Mouse (Mus musculus): ENCODE measurements around the gene Cul7. TPM values are rescaled to one million over a fixed set of nuclear protein-coding genes. Genes with fewer than 3 reads are reported as not detected.
A peak's percentile ranks its signal among the peaks of the same experiment; 100 is the strongest.

Gene Cul7
- total and polyA plus RNA-seq, 2 experiments from 2014 or later, result 20.6 to 95.5 TPM

- Histone ChIP-seq H3K4me2 (ENCODE audit: low read depth, low read length) (peak overlapping the region; percentile 49), H3K9me3 (replicated peaks; ENCODE audit: control insufficient read depth, low read length) (no peaks in the 10 kb centered on the region), H3K4me3 (ENCODE audit: low read depth, low read length) (no peak overlapping the region), H3K27me3 (ENCODE audit: control insufficient read depth, insufficient read depth, low read length) (no peaks in the 10 kb centered on the region), H3K4me1 (ENCODE audit: control insufficient read depth, insufficient read depth) (peaks cover 69% of the 10 kb centered on the region), H3K36me3 (replicated peaks; ENCODE audit: control insufficient read depth, insufficient read depth, low read length) (no peaks in the 10 kb centered on the region), H3K9ac (replicated peaks; ENCODE audit: low read depth, low read length) (no peak overlapping the region), H3K27ac (ENCODE audit: low read depth) (peak overlapping the region; percentile 56)
- no peak; the same call in 1 of the 2 replicates for TF ChIP-seq EP300 (IDR thresholded peaks at IDR 0.05; ENCODE audit: low read depth)
- no peak for TF ChIP-seq CTCF (IDR thresholded peaks at IDR 0.05; ENCODE audit: low read depth)
- ATAC-seq (ENCODE audit: insufficient read depth, low read depth), result peak; percentile 16; the same call in 1 of the 2 replicates
- WGBS, result 8% methylated on average over 15 of the region's 15 CpGs
- DNase-seq (ENCODE audit: low spot score), result peak; percentile 69
Measured at GRCm38 (mm10) chr17:46621324-46621723, 28.8 kb upstream of the Cul7 start.

GRCm38 (mm10) chr17:46622269-46622668 lies 27.9 kb upstream of the Cul7 start:
- H3K27ac ChIP-seq (ENCODE audit: low read depth), result peak overlapping the region; percentile 56
- no peak overlapping the region for H3K4me2 ChIP-seq (ENCODE audit: low read depth, low read length)
- no peak for DNase-seq (ENCODE audit: low spot score)
- peaks cover 64% of the 10 kb centered on the region for H3K4me1 ChIP-seq (ENCODE audit: control insufficient read depth, insufficient read depth)
- no peak for TF ChIP-seq EP300 (IDR thresholded peaks at IDR 0.05; ENCODE audit: low read depth)
- no peak for TF ChIP-seq CTCF (IDR thresholded peaks at IDR 0.05; ENCODE audit: low read depth)
- H3K27me3 ChIP-seq (ENCODE audit: control insufficient read depth, insufficient read depth, low read length), result no peaks in the 10 kb centered on the region
- H3K9ac ChIP-seq (replicated peaks; ENCODE audit: low read depth, low read length), result no peak overlapping the region
- no peaks in the 10 kb centered on the region for H3K9me3 ChIP-seq (replicated peaks; ENCODE audit: control insufficient read depth, low read length)
- 52% methylated on average over 11 of the region's 11 CpGs for WGBS
- no peaks in the 10 kb centered on the region for H3K36me3 ChIP-seq (replicated peaks; ENCODE audit: control insufficient read depth, insufficient read depth, low read length)
- no peak for ATAC-seq (ENCODE audit: insufficient read depth, low read depth)
- no peak overlapping the region for H3K4me3 ChIP-seq (ENCODE audit: low read depth, low read length)

- no peaks in the 10 kb centered on the region for H3K27me3 ChIP-seq (ENCODE audit: control insufficient read depth, insufficient read depth, low read length)
- 9% methylated on average over 10 of the region's 10 CpGs for WGBS
- no peak overlapping the region for H3K4me3 ChIP-seq (ENCODE audit: low read depth, low read length)
- peak overlapping the region; percentile 74 for H3K27ac ChIP-seq (ENCODE audit: low read depth)
- DNase-seq (ENCODE audit: low spot score), result peak; percentile 70
- 0 out of 2 replicates have a peak overlapping the region, but pooled peaks have one; percentile 26 for H3K9ac ChIP-seq (replicated peaks; ENCODE audit: low read depth, low read length)
- peaks cover 55% of the 10 kb centered on the region for H3K4me1 ChIP-seq (ENCODE audit: control insufficient read depth, insufficient read depth)
- H3K4me2 ChIP-seq (ENCODE audit: low read depth, low read length), result peak overlapping the region; percentile 30; the same call in 1 of the 2 replicates
- H3K9me3 ChIP-seq (replicated peaks; ENCODE audit: control insufficient read depth, low read length), result no peaks in the 10 kb centered on the region
- peak; percentile 44 for ATAC-seq (ENCODE audit: insufficient read depth, low read depth)
- TF ChIP-seq EP300 (IDR thresholded peaks at IDR 0.05; ENCODE audit: low read depth) (no peak), CTCF (IDR thresholded peaks at IDR 0.05; ENCODE audit: low read depth) (peak; percentile 50)
- H3K36me3 ChIP-seq (replicated peaks; ENCODE audit: control insufficient read depth, insufficient read depth, low read length), result no peaks in the 10 kb centered on the region
Measured at GRCm38 (mm10) chr17:46623819-46624557, 26.1 kb upstream of the Cul7 start.

DNA sequence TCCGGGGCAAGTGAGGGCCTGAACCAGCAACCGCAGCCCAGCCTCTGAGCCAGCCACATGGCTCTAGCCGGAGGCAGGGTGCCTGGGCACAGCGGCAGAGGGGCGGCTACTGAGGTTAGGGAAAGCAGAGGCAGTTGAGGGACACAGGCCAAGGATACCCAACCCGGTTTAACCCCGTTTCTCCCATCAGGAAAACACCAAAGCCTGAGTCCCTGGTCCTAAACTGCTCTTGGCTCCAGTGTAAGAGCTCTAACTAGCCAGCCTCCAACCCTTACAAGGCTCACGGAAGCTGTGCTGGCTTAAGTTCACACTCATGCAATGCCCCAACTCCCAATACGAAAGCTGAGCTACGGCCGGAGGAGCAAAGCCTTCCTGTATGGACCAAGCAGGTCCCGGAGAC lies 25.5 kb upstream of the Cul7 start:
- no peak overlapping the region for H3K4me3 ChIP-seq (ENCODE audit: low read depth, low read length)
- WGBS, result 56% methylated on average over 12 of the region's 12 CpGs
- no peaks in the 10 kb centered on the region for H3K27me3 ChIP-seq (ENCODE audit: control insufficient read depth, insufficient read depth, low read length)

DNA sequence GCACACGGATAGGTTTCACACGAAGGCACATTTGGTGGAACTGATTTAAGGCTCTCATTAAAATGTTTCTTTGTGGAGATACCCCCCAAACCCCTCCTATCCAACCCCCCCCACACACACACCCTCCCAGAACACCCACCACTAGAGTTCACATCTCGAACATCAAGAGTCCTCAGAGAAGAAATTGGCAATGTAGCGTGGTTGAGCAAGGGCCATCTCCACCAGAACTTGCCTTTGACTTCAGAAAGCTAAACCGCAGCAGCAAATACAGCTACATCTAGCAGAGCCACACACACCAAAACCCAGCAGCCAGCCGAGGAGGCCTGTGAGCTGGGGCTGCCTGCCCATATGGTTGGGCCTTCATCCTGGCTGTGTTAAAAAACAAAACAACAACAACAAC lies 22.7 kb upstream of the Cul7 start:
- TF ChIP-seq CTCF (IDR thresholded peaks at IDR 0.05; ENCODE audit: low read depth) (no peak), EP300 (IDR thresholded peaks at IDR 0.05; ENCODE audit: low read depth) (no peak)
- Histone ChIP-seq H3K9ac (replicated peaks; ENCODE audit: low read depth, low read length) (no peak overlapping the region), H3K4me3 (ENCODE audit: low read depth, low read length) (0 out of 2 replicates have a peak overlapping the region, but pooled peaks have one; percentile 81), H3K4me1 (ENCODE audit: control insufficient read depth, insufficient read depth) (peaks cover 35% of the 10 kb centered on the region), H3K4me2 (ENCODE audit: low read depth, low read length) (peak overlapping the region; percentile 76), H3K27me3 (ENCODE audit: control insufficient read depth, insufficient read depth, low read length) (no peaks in the 10 kb centered on the region), H3K36me3 (replicated peaks; ENCODE audit: control insufficient read depth, insufficient read depth, low read length) (peaks cover 10% of the 10 kb centered on the region; the same call in 1 of the 2 replicates), H3K9me3 (replicated peaks; ENCODE audit: control insufficient read depth, low read length) (no peaks in the 10 kb centered on the region), H3K27ac (ENCODE audit: low read depth) (peak overlapping the region; percentile 22; the same call in 1 of the 2 replicates)
- DNase-seq (ENCODE audit: low spot score) (no peak), ATAC-seq (ENCODE audit: insufficient read depth, low read depth) (no peak)
- 64% methylated on average over 6 of the region's 6 CpGs for WGBS

More for the DNA sequence above, 25.5 kb upstream of the Cul7 start:
- H3K9ac ChIP-seq (replicated peaks; ENCODE audit: low read depth, low read length), result 0 out of 2 replicates have a peak overlapping the region, but pooled peaks have one; percentile 26
- H3K9me3 ChIP-seq (replicated peaks; ENCODE audit: control insufficient read depth, low read length), result no peaks in the 10 kb centered on the region
- peak overlapping the region; percentile 30; the same call in 1 of the 2 replicates for H3K4me2 ChIP-seq (ENCODE audit: low read depth, low read length)
- TF ChIP-seq CTCF (IDR thresholded peaks at IDR 0.05; ENCODE audit: low read depth) (no peak), EP300 (IDR thresholded peaks at IDR 0.05; ENCODE audit: low read depth) (no peak)
- H3K27ac ChIP-seq (ENCODE audit: low read depth), result peak overlapping the region; percentile 74
- H3K36me3 ChIP-seq (replicated peaks; ENCODE audit: control insufficient read depth, insufficient read depth, low read length), result no peaks in the 10 kb centered on the region
- DNase-seq (ENCODE audit: low spot score) (no peak), ATAC-seq (ENCODE audit: insufficient read depth, low read depth) (no peak)
- peaks cover 50% of the 10 kb centered on the region for H3K4me1 ChIP-seq (ENCODE audit: control insufficient read depth, insufficient read depth)

Measured in heart, postnatal 0 days (tissue).